Mouse (Mus musculus): ENCODE results near the gene Kbtbd7.
A peak's percentile ranks its signal among the peaks of the same experiment; 100 is the strongest.
"Not testable (repeated sequence)": the region's sequence is repeated elsewhere in the genome, so short reads cannot be mapped to it uniquely, and the experiment has no call there.

The Kbtbd7 gene

GRCm38 (mm10) chr14:79425979-79426729, at the start of gene Kbtbd7:
TSS of gene Kbtbd7 (plus strand) at chr14:79426511.
- DNase-seq (ENCODE audit: low read depth, low spot score), result peak; percentile 84

- DNase-seq (ENCODE audit: low read depth, low spot score), result no peak
Measured at GRCm38 (mm10) chr14:79377041-79377440, 49.3 kb upstream of the Kbtbd7 start.

GRCm38 (mm10) chr14:79383120-79383519, 43.2 kb upstream of the Kbtbd7 start:
- no peak for DNase-seq (ENCODE audit: low read depth, low spot score)

GRCm38 (mm10) chr14:79388304-79388703, 38.0 kb upstream of the Kbtbd7 start:
- no peak for DNase-seq (ENCODE audit: low read depth, low spot score)

- DNase-seq (ENCODE audit: low read depth, low spot score), result no peak
Measured at GRCm38 (mm10) chr14:79389438-79390264, 36.7 kb upstream of the Kbtbd7 start.

GRCm38 (mm10) chr14:79390265-79390926, 35.9 kb upstream of the Kbtbd7 start, which contains the start of gene Naa16:
TSS of gene Naa16 (minus strand) at chr14:79390778.
- peak; percentile 94 for DNase-seq (ENCODE audit: low read depth, low spot score)

- DNase-seq (ENCODE audit: low read depth, low spot score), result no peak
Measured at GRCm38 (mm10) chr14:79393289-79393688, 33.0 kb upstream of the Kbtbd7 start.

GRCm38 (mm10) chr14:79394564-79394963, 31.7 kb upstream of the Kbtbd7 start:
- no peak for DNase-seq (ENCODE audit: low read depth, low spot score)

- DNase-seq (ENCODE audit: low read depth, low spot score), result peak; percentile 62
Measured at GRCm38 (mm10) chr14:79397321-79398122, 28.8 kb upstream of the Kbtbd7 start, which contains the start of gene Mtrf1. TSS of gene Mtrf1 (plus strand) at chr14:79397772.

- DNase-seq (ENCODE audit: low read depth, low spot score), result no peak
Measured at GRCm38 (mm10) chr14:79407641-79408040, 18.7 kb upstream of the Kbtbd7 start.

GRCm38 (mm10) chr14:79409278-79409830, 17.0 kb upstream of the Kbtbd7 start:
- no peak for DNase-seq (ENCODE audit: low read depth, low spot score)

- DNase-seq (ENCODE audit: low read depth, low spot score), result no peak
Measured at GRCm38 (mm10) chr14:79410662-79411061, 15.6 kb upstream of the Kbtbd7 start.

GRCm38 (mm10) chr14:79413121-79413520, 13.2 kb upstream of the Kbtbd7 start:
- DNase-seq (ENCODE audit: low read depth, low spot score), result no peak

- DNase-seq (ENCODE audit: low read depth, low spot score), result no peak
Measured at GRCm38 (mm10) chr14:79420083-79420685, 6.1 kb upstream of the Kbtbd7 start.

GRCm38 (mm10) chr14:79426730-79427365, 537 bp downstream of the Kbtbd7 start:
- DNase-seq (ENCODE audit: low read depth, low spot score), result not testable (repeated sequence)

- no peak for DNase-seq (ENCODE audit: low read depth, low spot score)
Measured at GRCm38 (mm10) chr14:79434068-79434467, 7.8 kb downstream of the Kbtbd7 start.

GRCm38 (mm10) chr14:79440655-79441054, 14.3 kb downstream of the Kbtbd7 start:
- no peak for DNase-seq (ENCODE audit: low read depth, low spot score)

- no peak for DNase-seq (ENCODE audit: low read depth, low spot score)
Measured at GRCm38 (mm10) chr14:79441441-79441840, 15.1 kb downstream of the Kbtbd7 start.

- no peak for DNase-seq (ENCODE audit: low read depth, low spot score)
Measured at GRCm38 (mm10) chr14:79444601-79445000, 18.3 kb downstream of the Kbtbd7 start.

- DNase-seq (ENCODE audit: low read depth, low spot score), result peak; percentile 23
Measured at GRCm38 (mm10) chr14:79445055-79445620, 18.8 kb downstream of the Kbtbd7 start.
